Mouse (Mus musculus): ENCODE results near the gene Lrig2. TPM values are rescaled to one million over a fixed set of nuclear protein-coding genes. Genes with fewer than 3 reads are reported as not detected.

Lrig2 gene
- polyA plus RNA-seq, 1 experiment from 2014 or later: 2.5 TPM

DNA sequence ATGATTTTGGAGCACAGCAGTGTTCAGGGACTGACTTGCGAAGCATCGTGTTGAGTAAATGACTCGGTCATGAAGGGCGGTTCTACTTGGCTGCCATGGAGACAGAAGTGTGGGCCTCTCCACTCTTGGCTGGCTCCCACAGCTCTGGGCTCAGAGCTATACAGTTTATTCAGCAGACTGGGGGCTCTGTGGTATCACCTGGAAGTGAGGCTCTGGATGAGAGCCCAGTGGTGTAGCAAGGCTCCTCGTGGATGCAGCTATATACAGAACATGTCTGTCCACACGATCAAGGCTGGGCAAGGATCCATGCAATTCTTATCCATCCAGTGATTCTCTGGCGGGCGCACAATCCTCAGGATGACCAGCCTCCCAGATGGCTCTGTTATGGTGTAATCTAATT is 126.1 kb downstream of the Lrig2 start:
- no peak overlapping the region for H3K9ac ChIP-seq (replicated peaks)
- DNase-seq: no peak
- TF ChIP-seq CTCF (IDR thresholded peaks at IDR 0.05; ENCODE audit: low read depth) (no peak), EP300 (IDR thresholded peaks at IDR 0.05; ENCODE audit: low read depth) (no peak)
- no peaks in the 10 kb centered on the region for H3K36me3 ChIP-seq (replicated peaks; ENCODE audit: insufficient read depth, low read length)
- H3K4me1 ChIP-seq (ENCODE audit: insufficient read depth): no peaks in the 10 kb centered on the region
- H3K27ac ChIP-seq (ENCODE audit: low read depth): no peak overlapping the region
- no peak overlapping the region for H3K4me3 ChIP-seq (ENCODE audit: low read depth, low read length)
- no peak for ATAC-seq
- 83% methylated on average over 8 of the region's 8 CpGs for WGBS (ENCODE audit: insufficient replicate concordance)
- H3K27me3 ChIP-seq (ENCODE audit: insufficient read depth, low read length): no peaks in the 10 kb centered on the region
- H3K9me3 ChIP-seq (ENCODE audit: low read length): no peaks in the 10 kb centered on the region
- H3K4me2 ChIP-seq (ENCODE audit: low read depth, low read length): no peak overlapping the region

- Histone ChIP-seq H3K4me3 (ENCODE audit: low read depth, low read length) (no peak overlapping the region), H3K9ac (replicated peaks) (no peak overlapping the region), H3K27me3 (ENCODE audit: insufficient read depth, low read length) (no peaks in the 10 kb centered on the region), H3K27ac (ENCODE audit: low read depth) (peak overlapping the region; percentile 22; the same call in 1 of the 2 replicates), H3K9me3 (ENCODE audit: low read length) (no peaks in the 10 kb centered on the region), H3K4me1 (ENCODE audit: insufficient read depth) (no peaks in the 10 kb centered on the region), H3K36me3 (replicated peaks; ENCODE audit: insufficient read depth, low read length) (no peaks in the 10 kb centered on the region), H3K4me2 (ENCODE audit: low read depth, low read length) (no peak overlapping the region)
- no peak for DNase-seq
- 59% methylated on average over 9 of the region's 9 CpGs for WGBS (ENCODE audit: insufficient replicate concordance)
- no peak for ATAC-seq
- TF ChIP-seq EP300 (IDR thresholded peaks at IDR 0.05; ENCODE audit: low read depth) (no peak), CTCF (IDR thresholded peaks at IDR 0.05; ENCODE audit: low read depth) (no peak)
These were observed 127.9 kb downstream of the Lrig2 start for GRCm38 (mm10) chr3:104383681-104384341.

DNA sequence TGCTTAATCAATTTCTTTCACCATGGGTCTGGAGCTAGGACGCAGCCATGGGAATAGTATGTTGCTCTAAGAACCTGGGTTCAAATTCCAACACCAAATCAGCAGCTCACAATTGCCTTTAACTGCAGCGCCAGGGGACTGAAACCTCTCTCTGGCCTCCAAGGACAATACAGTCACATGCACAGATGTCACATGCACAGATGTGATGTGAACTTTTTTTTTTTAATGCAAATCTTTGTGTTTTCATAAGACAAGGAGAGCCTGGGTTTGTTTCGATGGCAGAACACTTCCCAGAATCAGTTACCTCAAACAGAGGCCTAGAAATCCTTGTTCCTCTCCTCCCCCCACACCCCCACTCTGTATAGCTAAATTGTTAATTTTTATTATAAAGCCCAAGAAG is 133.5 kb downstream of the Lrig2 start:
- DNase-seq (no peak), ATAC-seq (no peak)
- Histone ChIP-seq H3K27me3 (ENCODE audit: insufficient read depth, low read length) (no peaks in the 10 kb centered on the region), H3K4me2 (ENCODE audit: low read depth, low read length) (no peak overlapping the region), H3K9ac (replicated peaks) (no peak overlapping the region), H3K9me3 (ENCODE audit: low read length) (no peaks in the 10 kb centered on the region), H3K27ac (ENCODE audit: low read depth) (no peak overlapping the region), H3K36me3 (replicated peaks; ENCODE audit: insufficient read depth, low read length) (no peaks in the 10 kb centered on the region), H3K4me3 (ENCODE audit: low read depth, low read length) (no peak overlapping the region), H3K4me1 (ENCODE audit: insufficient read depth) (no peaks in the 10 kb centered on the region)
- TF ChIP-seq CTCF (IDR thresholded peaks at IDR 0.05; ENCODE audit: low read depth): no peak
- TF ChIP-seq EP300 (IDR thresholded peaks at IDR 0.05; ENCODE audit: low read depth): no peak
- WGBS (ENCODE audit: insufficient replicate concordance): 74% methylated on average over 3 of the region's 3 CpGs

DNA sequence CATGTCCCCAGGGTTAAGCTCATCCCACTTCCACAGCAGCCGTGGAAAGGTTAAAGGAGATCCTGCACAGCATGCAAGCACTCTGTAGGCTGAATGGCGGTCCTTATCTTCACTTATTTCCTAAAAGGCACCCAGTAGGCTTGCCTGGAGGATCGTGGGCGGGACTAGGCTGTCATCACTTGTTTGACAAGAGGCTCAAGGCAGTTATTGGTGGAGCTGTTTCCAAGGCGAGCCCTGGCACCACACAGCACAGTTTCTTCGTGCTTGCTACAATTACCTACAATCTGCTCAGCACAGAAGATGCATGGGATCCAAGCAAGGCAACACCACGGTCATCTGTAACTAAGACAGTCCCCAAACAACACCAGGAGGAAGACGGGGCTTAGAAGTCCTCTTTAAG is 137.8 kb downstream of the Lrig2 start:
- Histone ChIP-seq H3K27me3 (ENCODE audit: insufficient read depth, low read length) (no peaks in the 10 kb centered on the region), H3K9me3 (ENCODE audit: low read length) (no peaks in the 10 kb centered on the region), H3K36me3 (replicated peaks; ENCODE audit: insufficient read depth, low read length) (no peaks in the 10 kb centered on the region), H3K4me1 (ENCODE audit: insufficient read depth) (no peaks in the 10 kb centered on the region), H3K27ac (ENCODE audit: low read depth) (no peak overlapping the region), H3K4me3 (ENCODE audit: low read depth, low read length) (no peak overlapping the region), H3K4me2 (ENCODE audit: low read depth, low read length) (no peak overlapping the region), H3K9ac (replicated peaks) (no peak overlapping the region)
- no peak for DNase-seq
- WGBS (ENCODE audit: insufficient replicate concordance): 58% methylated on average over 8 of the region's 8 CpGs
- no peak for ATAC-seq
- no peak for TF ChIP-seq CTCF (IDR thresholded peaks at IDR 0.05; ENCODE audit: low read depth)
- no peak for TF ChIP-seq EP300 (IDR thresholded peaks at IDR 0.05; ENCODE audit: low read depth)

- no peak for TF ChIP-seq CTCF (IDR thresholded peaks at IDR 0.05; ENCODE audit: low read depth)
- no peak for TF ChIP-seq EP300 (IDR thresholded peaks at IDR 0.05; ENCODE audit: low read depth)
- H3K36me3 ChIP-seq (replicated peaks; ENCODE audit: insufficient read depth, low read length): no peaks in the 10 kb centered on the region
- H3K9ac ChIP-seq (replicated peaks): no peak overlapping the region
- H3K4me1 ChIP-seq (ENCODE audit: insufficient read depth): no peaks in the 10 kb centered on the region
- WGBS (ENCODE audit: insufficient replicate concordance): 71% methylated on average over 2 of the region's 2 CpGs
- ATAC-seq (no peak), DNase-seq (no peak)
- H3K27ac ChIP-seq (ENCODE audit: low read depth): no peak overlapping the region
- H3K4me2 ChIP-seq (ENCODE audit: low read depth, low read length): no peak overlapping the region
- H3K4me3 ChIP-seq (ENCODE audit: low read depth, low read length): no peak overlapping the region
- H3K27me3 ChIP-seq (ENCODE audit: insufficient read depth, low read length): no peaks in the 10 kb centered on the region
- no peaks in the 10 kb centered on the region for H3K9me3 ChIP-seq (ENCODE audit: low read length)
These were observed 139.3 kb downstream of the Lrig2 start for GRCm38 (mm10) chr3:104372374-104372773.

- 62% methylated on average over 2 of the region's 2 CpGs for WGBS (ENCODE audit: insufficient replicate concordance)
- no peaks in the 10 kb centered on the region for H3K27me3 ChIP-seq (ENCODE audit: insufficient read depth, low read length)
- DNase-seq: no peak
- TF ChIP-seq EP300 (IDR thresholded peaks at IDR 0.05; ENCODE audit: low read depth): no peak
- TF ChIP-seq CTCF (IDR thresholded peaks at IDR 0.05; ENCODE audit: low read depth): no peak
- no peaks in the 10 kb centered on the region for H3K4me1 ChIP-seq (ENCODE audit: insufficient read depth)
- no peaks in the 10 kb centered on the region for H3K36me3 ChIP-seq (replicated peaks; ENCODE audit: insufficient read depth, low read length)
- no peak for ATAC-seq
- H3K4me2 ChIP-seq (ENCODE audit: low read depth, low read length): no peak overlapping the region
- H3K9ac ChIP-seq (replicated peaks): no peak overlapping the region
- no peak overlapping the region for H3K4me3 ChIP-seq (ENCODE audit: low read depth, low read length)
- H3K9me3 ChIP-seq (ENCODE audit: low read length): no peaks in the 10 kb centered on the region
- H3K27ac ChIP-seq (ENCODE audit: low read depth): no peak overlapping the region
These were observed 143.8 kb downstream of the Lrig2 start for GRCm38 (mm10) chr3:104367912-104368311.

All from liver, postnatal 0 days (tissue).